Mouse (Mus musculus) heart, adult 9 months (tissue): Measurements from ENCODE around the gene Nav1.

Experiments
- DNase-seq, 2 experiments: peaks; one replicate each; pipeline ENCODE4 v3.0.0; 2022; ENCODE audit warnings: low spot score in 2 of 2

The Nav1 gene

DNA sequence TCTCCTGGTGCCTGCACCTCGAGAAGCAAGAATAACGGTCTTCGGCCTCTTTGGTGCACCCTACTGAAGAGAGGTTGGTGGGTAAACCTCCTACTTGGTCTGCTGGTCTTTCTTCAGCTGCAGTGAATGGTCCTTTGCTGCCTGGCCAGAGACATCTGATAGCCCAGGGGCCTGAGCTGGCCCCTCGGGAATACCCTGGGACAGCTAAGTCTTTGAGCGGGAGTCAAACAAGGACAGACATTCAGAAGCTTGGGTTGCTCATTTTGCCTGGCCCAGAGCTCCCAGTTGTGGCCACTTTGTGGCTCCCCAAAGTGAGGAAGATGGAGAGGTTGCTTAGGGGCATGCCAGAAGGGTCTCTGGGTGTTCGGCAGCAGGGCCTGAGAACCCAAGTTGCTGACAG lies 89.6 kb downstream of the Nav1 start:
- no peak for DNase-seq

DNA sequence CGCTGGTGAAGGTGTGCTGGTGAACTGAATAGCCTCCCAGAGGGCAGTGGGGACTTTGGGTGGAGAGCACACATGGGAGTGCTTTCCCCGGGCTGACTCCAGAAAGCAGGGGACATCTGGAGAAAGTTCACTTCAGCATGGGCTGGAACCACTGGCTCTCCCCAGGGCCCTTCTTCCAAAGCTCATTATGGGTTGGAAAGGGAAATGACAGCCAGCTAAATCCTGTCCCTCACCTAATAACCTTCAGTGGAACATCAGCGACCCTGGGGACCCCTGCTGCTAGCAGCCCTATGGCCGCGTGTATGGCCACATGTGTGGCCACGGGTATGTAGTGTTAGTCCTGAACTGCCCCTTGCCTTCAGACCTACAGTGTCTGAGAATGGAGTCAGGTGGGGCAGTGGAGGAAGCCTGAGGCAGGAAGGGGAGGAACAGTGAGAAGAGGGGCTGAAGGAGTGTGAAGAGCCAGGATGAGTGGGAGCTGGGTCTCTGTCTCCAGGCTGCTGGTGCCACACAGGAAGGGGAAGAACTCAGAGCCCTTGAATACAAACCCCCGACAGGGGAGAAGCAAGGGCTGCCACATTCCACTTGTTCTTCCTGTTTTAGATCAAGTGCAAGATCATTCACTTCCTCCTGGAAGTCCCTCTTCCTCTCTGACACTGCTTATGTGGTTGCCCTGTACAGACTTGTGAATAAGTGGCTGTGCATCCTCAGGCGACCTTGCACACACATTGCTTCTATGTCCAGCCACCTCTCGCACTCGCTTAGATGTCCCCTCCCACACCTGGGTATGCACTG lies 90.4 kb downstream of the Nav1 start:
- DNase-seq: peak in 1 of 2 experiments; percentile 60

DNA sequence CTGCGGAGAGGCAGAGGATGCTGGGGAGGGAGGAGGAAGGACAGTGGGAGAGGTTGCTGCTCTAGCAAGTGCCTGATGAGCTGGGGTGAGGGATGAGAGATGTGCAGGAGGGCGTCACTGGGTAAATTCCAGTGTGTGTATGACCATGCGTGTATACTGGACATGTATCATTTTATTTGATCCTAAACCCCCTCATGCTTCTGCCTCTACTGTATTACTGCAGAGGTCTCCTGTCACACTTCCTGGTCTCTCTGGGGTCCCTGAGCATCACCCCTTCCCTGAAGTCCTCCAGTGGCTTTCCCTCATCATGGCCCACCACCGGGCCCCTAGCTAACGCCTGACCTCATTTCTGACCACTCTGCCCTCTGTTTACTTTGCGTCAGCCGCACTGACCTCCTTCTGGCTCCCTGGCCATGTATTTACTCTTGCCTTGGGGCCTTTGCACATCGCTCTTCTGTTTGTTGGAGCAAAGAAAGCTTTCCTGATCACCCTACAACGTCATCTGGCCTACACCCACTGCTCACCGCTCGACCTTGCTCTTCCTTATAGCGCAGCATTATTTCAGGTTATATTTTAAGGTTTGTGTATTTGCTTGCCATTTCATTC lies 91.4 kb downstream of the Nav1 start:
- no peak for DNase-seq

DNA sequence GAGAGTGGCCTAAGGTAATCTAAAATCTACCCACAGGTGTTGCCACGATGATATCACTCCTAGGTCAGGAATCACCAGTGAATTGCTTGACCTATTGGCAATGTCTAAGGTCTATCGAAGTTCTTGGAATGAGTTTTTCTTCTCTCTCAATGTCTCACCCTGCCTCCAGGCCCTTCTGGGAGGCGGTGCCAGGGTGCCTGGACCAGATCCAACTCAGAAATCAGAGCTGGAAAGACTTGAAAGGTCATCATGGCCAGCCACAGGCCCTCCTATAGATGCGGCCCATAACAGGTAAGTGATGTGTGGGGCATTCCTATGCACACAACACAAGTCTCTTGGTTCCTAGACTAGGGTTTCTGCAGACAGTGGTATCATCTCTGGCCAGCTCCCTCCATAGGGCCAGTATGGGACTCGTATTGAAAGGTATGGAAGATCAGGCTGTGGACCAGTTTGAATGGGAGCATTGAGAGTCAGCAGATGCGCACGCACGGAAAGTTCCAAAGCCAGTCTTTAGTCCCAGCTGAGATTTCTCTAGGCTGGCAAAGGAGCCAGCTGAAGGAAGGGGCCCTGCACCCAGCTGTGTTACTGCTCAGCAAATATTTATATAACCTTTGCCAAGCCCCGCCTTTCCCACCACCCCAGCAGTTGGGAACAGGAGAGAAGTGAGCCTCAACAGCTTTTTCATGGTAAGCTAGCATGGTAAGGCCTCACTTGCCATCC lies 92.0 kb downstream of the Nav1 start:
- no peak for DNase-seq

DNA sequence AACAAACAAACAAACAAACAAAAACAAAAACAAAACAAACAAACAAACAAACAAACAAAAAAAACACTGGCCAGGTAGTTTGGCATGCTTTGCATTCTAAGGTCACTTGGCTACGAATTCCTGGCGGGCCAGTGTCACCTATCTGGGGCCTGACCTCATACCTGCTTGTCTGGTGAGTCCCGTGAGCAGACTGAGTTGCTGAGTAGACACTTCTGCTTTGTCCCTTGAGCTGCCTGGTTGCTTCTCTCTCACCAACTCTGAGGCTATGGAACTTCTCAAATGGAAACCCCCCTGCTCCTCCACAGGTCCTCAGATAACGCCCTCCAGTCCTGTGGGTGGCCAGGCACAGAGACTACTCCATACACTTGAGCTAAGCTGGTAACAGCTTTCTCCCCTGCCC lies 93.0 kb downstream of the Nav1 start:
- DNase-seq: no peak

DNA sequence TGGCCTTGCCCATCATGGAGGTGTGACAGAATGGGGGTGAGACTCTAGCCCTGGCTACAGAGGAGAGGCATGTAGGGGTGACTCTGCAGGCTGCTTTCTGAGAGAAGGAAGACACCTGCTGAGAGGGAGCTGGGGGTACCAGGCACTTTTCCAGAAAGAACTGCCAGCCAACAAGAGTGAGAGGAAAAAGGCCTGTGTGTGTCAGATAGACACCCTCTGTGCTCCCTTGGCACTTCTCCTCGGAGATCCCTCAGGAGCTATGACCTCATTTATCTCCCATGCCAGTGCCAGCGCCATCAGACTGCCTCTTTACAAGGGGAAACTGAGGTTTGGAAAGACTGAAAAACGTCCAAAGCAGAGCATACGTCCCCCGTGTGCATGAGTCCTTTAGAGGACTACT lies 93.6 kb downstream of the Nav1 start:
- DNase-seq: no peak

DNA sequence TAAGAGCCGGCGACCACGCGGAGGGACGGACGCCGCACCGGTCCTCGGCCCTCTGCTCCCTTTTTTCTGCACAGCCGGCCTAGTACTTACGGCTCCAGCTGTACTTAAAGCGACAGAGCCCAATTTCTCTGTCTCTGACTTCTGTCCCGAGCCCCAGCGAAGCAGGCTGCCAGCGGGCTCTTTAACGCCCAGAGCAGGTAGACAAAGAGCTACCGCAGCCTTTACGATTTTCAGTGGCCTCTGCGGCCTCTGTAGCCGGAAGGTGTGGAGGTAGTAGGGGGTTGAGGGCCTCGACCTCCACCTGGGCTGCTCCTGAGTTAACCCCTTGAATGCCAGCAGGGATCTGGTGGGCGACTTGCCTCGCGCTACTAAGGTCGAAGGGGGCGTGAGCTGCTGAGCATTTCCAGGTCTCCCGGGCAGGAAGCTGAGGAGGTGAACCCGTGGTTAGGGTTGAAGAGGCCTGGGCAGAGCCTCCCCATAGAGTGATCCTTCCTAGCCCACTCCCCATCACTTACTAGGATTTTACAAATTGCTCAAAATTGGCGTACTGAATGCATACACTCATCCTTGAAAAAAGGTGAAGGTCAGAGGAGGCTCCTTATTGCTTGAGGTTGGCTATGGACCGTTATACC lies 96.6 kb downstream of the Nav1 start:
- DNase-seq: no peak

DNA sequence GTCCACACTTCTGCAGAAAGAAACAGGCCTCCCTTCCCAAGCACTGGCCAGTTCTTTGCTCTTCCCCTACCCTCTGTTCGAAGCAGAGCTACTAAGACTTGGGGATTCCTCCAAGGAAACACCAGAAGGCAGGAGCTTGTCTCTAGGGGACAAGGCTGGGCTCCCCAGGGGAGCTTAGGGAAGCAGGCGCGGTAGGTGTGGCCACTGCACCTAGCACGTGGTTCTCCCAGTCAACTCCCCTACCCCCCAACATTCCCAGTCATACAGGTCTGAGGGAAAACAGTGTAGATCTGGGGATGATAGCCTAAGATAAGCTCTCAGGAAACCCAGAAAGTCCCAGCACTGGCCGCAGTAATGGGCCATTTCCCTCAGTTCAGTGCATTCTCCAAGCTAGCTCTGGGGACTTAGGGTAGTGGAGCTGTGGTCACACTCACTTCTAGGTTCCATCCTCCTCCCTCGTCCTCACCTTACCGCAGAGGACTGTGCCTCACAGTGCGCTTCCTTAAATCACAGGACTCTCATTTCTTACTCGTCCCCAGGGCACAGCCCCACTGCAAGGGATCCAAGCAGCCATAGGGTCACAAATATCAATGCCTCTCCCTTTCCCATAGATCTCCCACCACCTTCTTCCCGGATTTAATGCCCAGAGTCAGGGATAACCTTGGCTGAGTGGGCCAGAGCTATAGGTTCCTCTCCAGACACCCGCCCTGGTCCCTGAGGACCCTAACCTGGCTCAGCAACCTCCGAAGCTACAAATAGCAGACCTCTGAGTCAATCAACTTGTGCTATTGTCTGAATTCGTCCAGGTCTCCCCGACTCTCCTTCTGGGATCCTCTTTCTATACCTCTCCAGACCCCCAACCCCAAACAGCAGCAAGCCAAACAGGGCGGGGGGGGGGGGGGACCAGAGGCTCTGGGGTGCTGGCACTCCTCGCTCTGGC lies 97.7 kb downstream of the Nav1 start:
- DNase-seq: no peak

DNA sequence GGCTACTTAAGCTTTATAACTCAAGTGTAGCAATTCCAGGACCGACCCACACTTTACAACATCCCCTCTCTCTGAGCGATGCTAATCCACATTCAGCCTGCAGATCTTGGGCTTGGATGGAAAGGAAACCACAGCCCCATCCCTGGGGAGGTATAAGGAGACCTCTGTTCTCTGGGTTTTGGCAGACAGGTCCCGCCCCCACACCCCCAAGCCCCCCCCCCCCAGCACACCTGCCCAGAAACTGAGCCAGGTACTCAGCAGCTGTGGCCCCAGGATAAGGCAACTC lies 98.8 kb downstream of the Nav1 start:
- DNase-seq: no peak

DNA sequence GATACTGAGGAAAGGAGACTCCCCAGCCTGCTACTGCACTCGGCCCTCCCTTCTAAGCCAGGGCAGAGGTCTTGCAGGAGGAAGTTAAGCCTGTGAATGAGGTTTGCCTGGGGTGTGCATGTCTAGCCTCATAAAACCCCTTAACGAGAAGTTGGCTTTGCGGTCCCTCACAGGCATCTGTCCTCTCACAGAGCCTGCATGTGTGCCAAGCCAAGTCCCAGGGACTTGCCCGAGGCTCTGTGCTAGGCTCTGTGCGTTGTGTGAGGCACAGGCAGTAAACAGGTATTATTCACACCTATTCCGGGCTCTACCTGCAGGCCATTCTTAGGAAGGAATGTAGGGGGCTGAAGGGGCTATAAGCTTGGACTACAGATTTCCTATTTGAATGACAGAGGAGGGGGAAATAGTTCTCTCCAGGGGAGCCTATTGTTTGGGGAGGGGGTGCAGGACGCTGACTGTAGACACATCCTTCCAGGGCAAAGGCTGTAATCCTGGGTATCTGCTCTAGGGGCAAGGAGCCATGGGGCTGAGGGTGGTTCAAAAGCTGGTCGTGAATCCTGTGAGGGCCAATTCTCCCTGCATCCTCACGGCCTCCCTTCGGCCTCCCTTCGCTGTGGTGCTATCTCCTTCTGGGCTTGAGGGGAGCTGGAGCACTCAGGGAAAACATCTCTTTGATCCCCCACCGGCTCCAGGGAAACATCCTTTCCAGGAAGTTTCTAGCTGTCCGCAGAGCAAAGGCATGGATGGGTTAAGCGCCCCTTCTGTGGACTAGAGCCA lies 99.3 kb downstream of the Nav1 start:
- no peak for DNase-seq

DNA sequence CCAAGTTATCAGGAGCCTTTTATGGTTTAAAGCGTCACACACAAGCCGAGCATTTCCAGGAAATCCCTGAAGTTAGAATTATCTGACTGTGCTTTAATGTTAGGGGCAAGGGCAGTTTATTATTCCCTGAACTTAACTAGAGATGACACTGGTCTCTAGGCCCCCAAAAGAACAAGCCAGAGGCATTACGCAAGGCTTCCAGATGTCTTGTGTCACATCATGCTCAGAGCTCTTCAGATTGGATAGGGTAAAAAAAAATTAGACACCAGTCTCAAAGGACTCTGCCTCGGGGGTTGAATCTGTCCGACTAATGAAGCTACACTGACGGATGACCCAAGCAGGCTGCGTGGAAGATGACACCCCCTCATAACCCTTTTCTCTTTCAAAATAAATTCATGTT lies 101.6 kb downstream of the Nav1 start:
- peak in 1 of 2 experiments; percentile 53 for DNase-seq

DNA sequence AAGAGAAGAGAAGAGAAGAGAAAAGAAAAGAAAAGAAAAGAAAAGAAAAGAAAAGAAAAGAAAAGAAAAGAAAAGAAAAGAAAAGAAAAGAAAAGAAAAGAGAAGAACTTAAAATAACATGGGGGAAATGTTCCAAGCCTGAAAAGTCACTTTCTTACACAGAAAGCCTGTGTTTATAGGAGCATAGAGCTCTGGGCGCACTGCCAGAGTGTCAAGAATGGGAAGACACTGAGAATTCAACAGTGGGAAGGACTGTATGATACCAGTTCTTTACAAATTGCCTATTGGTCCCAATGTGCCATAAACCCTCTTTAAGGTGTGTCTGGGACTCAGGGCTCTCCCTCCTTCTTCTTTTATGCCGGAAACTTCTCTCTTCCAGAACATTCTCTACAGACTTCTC lies 103.7 kb downstream of the Nav1 start:
- no peak for DNase-seq

DNA sequence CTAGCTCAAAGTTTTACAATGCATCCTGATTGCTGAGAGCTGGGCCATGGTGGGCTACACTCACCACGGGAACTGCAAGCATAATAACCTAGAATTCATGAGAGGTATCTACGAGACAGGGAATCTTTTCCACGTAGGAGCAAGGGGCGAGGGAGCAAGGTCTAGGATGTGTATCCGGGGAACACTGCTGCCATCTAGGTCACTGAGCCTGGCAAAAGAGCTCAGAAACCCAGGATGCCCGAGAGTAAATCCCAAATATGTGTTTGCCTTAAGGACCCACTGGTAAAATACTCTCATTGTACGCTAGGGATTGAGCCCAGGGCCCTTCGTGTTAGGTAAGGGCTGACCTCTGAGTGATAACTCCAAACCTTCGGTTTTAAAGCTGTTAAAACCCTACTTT lies 104.3 kb downstream of the Nav1 start:
- DNase-seq: no peak

DNA sequence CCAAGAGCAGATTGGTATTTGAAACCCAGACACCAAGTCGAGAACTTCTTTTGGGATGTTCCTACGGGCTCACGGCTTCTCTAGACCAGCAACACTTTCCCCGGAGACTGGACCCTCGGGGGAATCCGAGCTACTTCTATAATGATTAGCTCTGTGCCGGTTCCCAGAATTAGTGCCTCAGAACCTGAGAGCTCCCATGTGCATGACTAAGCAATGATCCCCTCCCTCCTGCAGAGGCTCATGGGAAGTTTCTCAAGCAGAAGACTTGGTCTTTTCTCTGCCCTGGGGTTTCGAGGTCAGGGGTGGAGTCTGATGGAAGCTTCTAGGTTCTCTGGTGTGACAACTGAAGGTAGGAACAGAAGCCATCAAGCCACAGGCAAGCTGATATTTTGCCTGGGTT lies 105.0 kb downstream of the Nav1 start:
- DNase-seq: no peak

DNA sequence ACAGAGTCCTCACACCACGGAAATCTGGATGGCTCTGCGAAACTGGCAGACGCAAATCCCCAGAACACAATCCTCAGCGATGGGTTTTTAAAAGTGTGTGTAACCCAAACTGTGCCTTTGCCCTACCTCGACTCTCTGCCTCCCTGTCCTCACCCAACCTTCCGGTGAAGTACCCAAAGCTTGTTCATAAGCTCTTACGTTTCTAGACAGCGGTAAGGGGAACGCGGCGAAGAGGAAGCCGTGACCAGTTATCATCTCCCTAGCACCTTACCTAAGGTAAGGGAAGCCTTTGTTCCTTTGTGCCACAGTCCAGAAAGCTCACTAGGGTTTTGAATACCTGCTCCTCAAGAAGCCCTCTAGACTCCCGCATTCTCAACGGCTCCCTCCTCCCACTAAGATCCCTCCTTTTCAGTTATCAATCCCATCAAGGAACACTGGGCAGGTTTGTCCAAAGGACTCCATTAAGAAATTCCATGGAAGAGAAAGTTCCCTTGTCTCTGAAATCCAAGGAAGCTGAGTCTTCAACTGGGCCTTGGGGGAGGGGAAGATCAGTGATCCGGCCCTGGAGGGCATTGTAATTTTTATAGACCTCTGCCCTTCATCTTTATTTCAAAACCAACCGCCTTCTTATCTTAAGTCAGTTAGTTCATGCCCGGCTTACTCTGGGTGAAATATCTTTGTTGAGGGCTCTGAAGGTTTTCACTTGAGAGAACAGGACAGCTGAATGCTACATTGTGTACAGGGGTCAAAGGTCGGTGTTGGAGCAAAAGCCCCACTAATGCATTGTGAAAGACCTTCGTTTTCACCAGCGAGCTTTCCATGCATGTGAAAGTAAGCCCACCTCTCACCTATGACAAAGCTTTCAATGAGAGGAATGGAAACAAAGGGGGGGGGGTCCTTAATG lies 108.4 kb downstream of the Nav1 start:
- DNase-seq: no peak

DNA sequence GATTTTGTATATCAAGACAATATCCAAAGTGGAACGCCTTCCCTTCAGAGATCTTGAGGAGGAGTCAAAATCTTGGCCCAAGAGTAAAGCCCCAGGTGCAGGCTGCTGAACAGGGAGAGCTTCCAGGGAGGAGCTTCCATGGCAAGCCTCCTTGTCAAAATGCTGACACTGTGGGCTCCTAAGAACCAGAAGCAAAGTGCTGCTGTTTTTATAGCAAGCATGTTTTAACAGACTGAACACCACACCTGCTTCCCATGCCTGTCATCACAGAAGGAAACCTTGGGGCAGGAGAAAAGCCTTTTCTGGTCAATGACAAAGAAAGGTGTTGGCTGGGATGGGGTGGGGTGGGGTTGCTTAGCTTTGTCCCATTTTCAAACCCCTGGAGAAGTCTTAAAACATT lies 112.0 kb downstream of the Nav1 start:
- no peak for DNase-seq

DNA sequence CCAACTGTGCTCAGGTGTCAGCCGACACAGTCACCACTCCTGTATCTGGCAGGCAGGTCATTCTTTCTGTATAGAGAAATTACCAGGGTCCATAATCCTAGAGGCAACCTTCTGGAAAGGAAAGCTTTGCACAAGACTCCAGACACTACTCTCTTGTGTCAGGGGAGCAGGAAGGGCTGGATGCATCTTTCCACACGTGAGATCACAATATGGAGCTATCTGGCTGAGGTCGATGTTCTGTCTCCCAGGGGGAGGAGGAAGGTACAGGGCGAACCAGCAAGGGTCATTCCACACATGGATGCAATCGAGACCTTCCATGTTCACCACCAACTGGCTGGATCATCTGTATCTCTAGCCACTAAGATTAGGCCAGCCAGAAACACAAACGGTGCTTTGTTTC lies 113.2 kb downstream of the Nav1 start:
- DNase-seq: no peak

DNA sequence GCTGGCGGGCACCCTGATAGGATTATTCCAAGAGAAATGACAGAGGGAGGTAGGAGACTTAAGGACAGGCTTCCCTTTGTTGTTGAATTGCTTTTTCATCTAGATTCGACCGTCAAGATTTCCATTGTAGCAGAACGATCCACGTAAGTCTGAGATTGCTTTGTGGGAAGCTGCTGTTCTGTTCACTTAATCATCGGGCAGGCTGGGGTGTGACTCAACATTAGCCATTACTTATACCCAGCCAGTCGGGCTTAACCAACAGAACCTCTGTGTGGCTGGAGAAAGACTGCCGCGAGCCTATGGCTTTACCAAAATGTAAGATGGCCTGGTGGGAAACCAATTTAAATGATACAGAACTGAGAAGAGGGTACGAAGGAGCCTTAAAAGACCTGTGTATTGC lies 114.7 kb downstream of the Nav1 start:
- DNase-seq: no peak

DNA sequence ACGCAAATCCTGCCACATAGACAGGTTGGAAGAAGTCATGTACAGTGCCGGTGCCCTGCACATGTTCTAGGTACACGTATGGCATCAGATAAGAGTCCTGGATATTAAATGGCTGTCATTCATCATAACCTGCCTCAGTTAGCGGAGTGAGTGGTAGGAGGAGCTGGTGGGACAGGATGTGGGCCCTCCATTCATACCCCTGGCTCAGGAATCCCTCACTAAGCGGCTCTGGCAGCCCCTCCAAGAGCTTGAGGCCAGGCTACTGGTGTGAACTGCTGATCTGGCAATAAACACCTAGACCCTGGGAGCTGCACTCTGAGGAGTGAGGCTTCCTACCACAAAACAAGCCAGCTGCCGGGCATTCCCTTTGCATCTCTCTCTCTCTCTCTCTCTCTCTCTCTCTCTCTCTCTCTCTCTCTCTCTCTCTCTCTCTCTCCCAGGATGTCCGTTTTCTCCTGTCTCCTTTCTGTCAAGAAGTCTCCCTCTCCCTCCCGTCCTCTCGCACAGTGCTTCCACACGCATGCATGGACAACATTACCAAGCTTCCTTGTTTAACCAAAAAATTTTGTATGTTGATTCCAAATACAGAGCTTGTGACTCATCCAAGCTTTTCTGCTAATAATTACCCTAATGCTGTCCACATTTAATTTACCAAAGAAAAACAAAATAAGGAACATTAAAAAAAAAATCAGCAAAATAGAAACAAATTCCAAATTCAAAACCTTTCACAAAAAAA lies 116.0 kb downstream of the Nav1 start:
- no peak for DNase-seq
